Mouse (Mus musculus) urinary bladder, postnatal 10 days (tissue): ENCODE data around the gene Gng12.
"Not testable (repeated sequence)": the region's sequence is repeated elsewhere in the genome, so short reads cannot be mapped to it uniquely, and the experiment has no call there.

Source experiments
- DNase-seq: peaks from one replicate; pipeline ENCODE4 v3.0.0; 2022; ENCODE audit warnings: low spot score

The Gng12 gene

GRCm38 (mm10) chr6:67029312-67029950 is 133.2 kb downstream of the Gng12 start:
- no peak for DNase-seq

- no peak for DNase-seq
These were observed 133.8 kb downstream of the Gng12 start for GRCm38 (mm10) chr6:67029987-67030386.

- DNase-seq: no peak
These were observed 134.2 kb downstream of the Gng12 start for GRCm38 (mm10) chr6:67030416-67030815.

- DNase-seq: no peak
These were observed 134.6 kb downstream of the Gng12 start for GRCm38 (mm10) chr6:67030846-67031245.

- DNase-seq: not testable (repeated sequence)
These were observed 136.4 kb downstream of the Gng12 start for GRCm38 (mm10) chr6:67032551-67032950.

- DNase-seq: not testable (repeated sequence)
These were observed 136.8 kb downstream of the Gng12 start for GRCm38 (mm10) chr6:67032972-67033371.

GRCm38 (mm10) chr6:67033604-67034003 is 137.4 kb downstream of the Gng12 start:
- no peak for DNase-seq

GRCm38 (mm10) chr6:67034331-67035130 is 138.3 kb downstream of the Gng12 start:
- no peak for DNase-seq

- no peak for DNase-seq
These were observed 139.4 kb downstream of the Gng12 start for GRCm38 (mm10) chr6:67035388-67036299.

GRCm38 (mm10) chr6:67036356-67036811 is 140.2 kb downstream of the Gng12 start:
- DNase-seq: peak; percentile 47

GRCm38 (mm10) chr6:67036837-67037628 is 140.8 kb downstream of the Gng12 start, which contains the start of gene Gadd45a:
Gene Gadd45a, minus strand, starts transcription at chr6:67037457.
- peak; percentile 87 for DNase-seq

- no peak for DNase-seq
These were observed 142.8 kb downstream of the Gng12 start for GRCm38 (mm10) chr6:67038964-67039363.

- DNase-seq: no peak
These were observed 144.8 kb downstream of the Gng12 start for GRCm38 (mm10) chr6:67040904-67041410.

- DNase-seq: no peak
These were observed 149.2 kb downstream of the Gng12 start for GRCm38 (mm10) chr6:67045424-67045823.

- no peak for DNase-seq
These were observed 150.7 kb downstream of the Gng12 start for GRCm38 (mm10) chr6:67046937-67047336.

GRCm38 (mm10) chr6:67048052-67048691 is 152.0 kb downstream of the Gng12 start:
- DNase-seq: no peak

- DNase-seq: no peak
These were observed 152.9 kb downstream of the Gng12 start for GRCm38 (mm10) chr6:67048880-67049694.

GRCm38 (mm10) chr6:67049695-67050038 is 153.5 kb downstream of the Gng12 start:
- DNase-seq: no peak

GRCm38 (mm10) chr6:67050063-67050462 is 153.9 kb downstream of the Gng12 start:
- no peak for DNase-seq
